23 mouse cellular contexts compared by ENCODE assay signal in the genomic region with DNA sequence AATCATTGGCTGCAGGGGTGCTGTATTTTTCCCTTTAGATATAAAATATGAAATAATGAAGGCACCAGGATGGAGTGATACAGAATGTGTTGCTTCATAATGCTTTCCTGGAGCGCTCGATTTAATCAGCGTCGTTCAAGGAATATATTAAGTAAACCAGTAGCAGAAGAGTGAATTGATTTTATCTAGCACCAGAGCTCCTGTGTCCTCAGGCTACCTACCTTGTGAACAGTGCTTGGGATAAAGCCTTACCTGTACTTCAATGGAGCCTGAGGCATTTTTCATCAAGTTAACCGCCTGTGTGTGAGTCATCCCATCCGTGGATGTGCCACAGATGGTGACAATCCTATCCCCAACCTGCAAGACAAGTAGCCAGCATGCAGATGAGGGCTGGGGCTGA.
"Had no signal": no experiment of that assay in that cellular context is flagged by ENCODE, and none has a peak within 500 bp of the region (broad histone marks: within the 10 kb centered on the region; RNA-seq: fewer than 3 reads in every experiment).

No protein-coding gene starts in this region.

- ATAC-seq: hindbrain, postnatal 0 days; intestine, embryonic 16.5 days had no signal

- H3K9me3 ChIP-seq: heart, embryonic 13.5 days; heart, embryonic 15.5 days; hindbrain, embryonic 13.5 days; hindbrain, embryonic 15.5 days; kidney, embryonic 15.5 days; limb, embryonic 13.5 days; limb, embryonic 15.5 days had no signal

- H3K4me1 ChIP-seq: heart, embryonic 13.5 days; heart, embryonic 15.5 days; hindbrain, embryonic 13.5 days; hindbrain, embryonic 15.5 days; kidney, embryonic 15.5 days; limb, embryonic 13.5 days; limb, embryonic 15.5 days had no signal

- H3K4me2 ChIP-seq: heart, embryonic 11.5 days; heart, embryonic 13.5 days; heart, embryonic 15.5 days; hindbrain, embryonic 13.5 days; hindbrain, embryonic 15.5 days; kidney, embryonic 15.5 days; limb, embryonic 13.5 days; limb, embryonic 15.5 days; liver, embryonic 11.5 days had no signal

- H3K4me3 ChIP-seq: gastrocnemius, adult 2 months; heart, adult 2 months; heart, embryonic 13.5 days; heart, embryonic 15.5 days; hindbrain, embryonic 13.5 days; hindbrain, embryonic 15.5 days; kidney, embryonic 15.5 days; limb, embryonic 13.5 days; limb, embryonic 15.5 days had no signal

- H3K9ac ChIP-seq: heart, embryonic 13.5 days; heart, embryonic 15.5 days; hindbrain, embryonic 13.5 days; hindbrain, embryonic 15.5 days; kidney, embryonic 15.5 days; limb, embryonic 13.5 days; limb, embryonic 15.5 days; liver, embryonic 14.5 days had no signal

- H3K27ac ChIP-seq: gastrocnemius, adult 2 months; heart, adult 2 months; heart, embryonic 13.5 days; heart, embryonic 15.5 days; hindbrain, embryonic 13.5 days; hindbrain, embryonic 15.5 days; hindbrain, postnatal 0 days; kidney, embryonic 15.5 days; kidney, postnatal 0 days; limb, embryonic 13.5 days; limb, embryonic 15.5 days; liver, embryonic 14.5 days had no signal

- DNase-seq: gastrocnemius, postnatal 10 days; heart, adult 11 months; heart, adult 2 months; heart, postnatal 14 days; heart, postnatal 36 days; kidney, postnatal 14 days; kidney, postnatal 36 days; layer of hippocampus, postnatal 36 days; left cerebral cortex, postnatal 4 days had no signal

- H3K27me3 ChIP-seq: heart, embryonic 13.5 days; heart, embryonic 15.5 days; hindbrain, embryonic 13.5 days; hindbrain, embryonic 15.5 days; kidney, embryonic 15.5 days; limb, embryonic 13.5 days; limb, embryonic 15.5 days had no signal
